ENCODE assay signal across 8 mouse cellular contexts in genomic region chr5:110284536-110284935, GRCm38 (mm10). TPM values are rescaled to one million over a fixed set of nuclear protein-coding genes. Genes with fewer than 3 reads are reported as not detected.
A peak's percentile ranks its signal among the peaks of the same experiment; 100 is the strongest.
DNase-seq lines count a peak whose midpoint lies in the region; ATAC-seq and TF ChIP-seq lines count a peak whose summit lies in the region.

No protein-coding gene starts in this region.

- no peak overlapping the region for H3K27ac ChIP-seq in embryonic facial prominence, embryonic 10.5 days (replicated peaks)
- no peak overlapping the region for H3K27ac ChIP-seq in hindbrain, postnatal 0 days
- peak overlapping the region; percentile 77; the same call in 1 of the 2 replicates for H3K27ac ChIP-seq in liver, embryonic 13.5 days
- no peak overlapping the region for H3K27ac ChIP-seq in neural tube, embryonic 14.5 days (ENCODE audit: low read depth, low read length)

- no peak overlapping the region for H3K9ac ChIP-seq in hindbrain, postnatal 0 days (replicated peaks; ENCODE audit: low read length)
- H3K9ac ChIP-seq in liver, embryonic 13.5 days, result peak overlapping the region; percentile 87
- no peak overlapping the region for H3K9ac ChIP-seq in neural tube, embryonic 14.5 days (replicated peaks; ENCODE audit: low read depth, low read length)

- H3K27me3 ChIP-seq in embryonic facial prominence, embryonic 10.5 days (replicated peaks; ENCODE audit: low read depth, poor library complexity, severe bottlenecking), result peaks cover 27% of the 10 kb centered on the region
- H3K27me3 ChIP-seq in hindbrain, postnatal 0 days (ENCODE audit: insufficient read depth, low read length), result no peaks in the 10 kb centered on the region
- no peaks in the 10 kb centered on the region for H3K27me3 ChIP-seq in liver, embryonic 13.5 days
- H3K27me3 ChIP-seq in neural tube, embryonic 14.5 days (ENCODE audit: control insufficient read depth, insufficient read depth, low read length), result peaks cover 8% of the 10 kb centered on the region; the same call in 1 of the 2 replicates

- peaks cover 12% of the 10 kb centered on the region for H3K36me3 ChIP-seq in embryonic facial prominence, embryonic 10.5 days (replicated peaks)
- no peaks in the 10 kb centered on the region for H3K36me3 ChIP-seq in hindbrain, postnatal 0 days (ENCODE audit: insufficient read depth, low read length)
- H3K36me3 ChIP-seq in liver, embryonic 13.5 days, result peaks cover 12% of the 10 kb centered on the region
- no peaks in the 10 kb centered on the region for H3K36me3 ChIP-seq in neural tube, embryonic 14.5 days (ENCODE audit: control insufficient read depth, insufficient read depth, low read length)

- no peaks in the 10 kb centered on the region for H3K9me3 ChIP-seq in embryonic facial prominence, embryonic 10.5 days
- H3K9me3 ChIP-seq in hindbrain, postnatal 0 days (ENCODE audit: low read length), result no peaks in the 10 kb centered on the region
- no peaks in the 10 kb centered on the region for H3K9me3 ChIP-seq in liver, embryonic 13.5 days (replicated peaks)
- no peaks in the 10 kb centered on the region for H3K9me3 ChIP-seq in neural tube, embryonic 14.5 days (ENCODE audit: control insufficient read depth, low read length)

- H3K4me3 ChIP-seq in embryonic facial prominence, embryonic 10.5 days, result peak overlapping the region; percentile 80
- H3K4me3 ChIP-seq in hindbrain, postnatal 0 days (ENCODE audit: low read length), result no peak overlapping the region
- H3K4me3 ChIP-seq in liver, embryonic 13.5 days (replicated peaks), result peak overlapping the region; percentile 83
- H3K4me3 ChIP-seq in neural tube, embryonic 14.5 days (ENCODE audit: low read depth, low read length), result no peak overlapping the region; the same call in 1 of the 2 replicates

- H3K4me2 ChIP-seq in hindbrain, postnatal 0 days (ENCODE audit: low read depth, low read length), result peak overlapping the region; percentile 97
- H3K4me2 ChIP-seq in liver, embryonic 13.5 days, result peak overlapping the region; percentile 100
- H3K4me2 ChIP-seq in neural tube, embryonic 14.5 days (ENCODE audit: low read depth, low read length), result peak overlapping the region; percentile 4; the same call in 1 of the 2 replicates

- DNase-seq in ovary, postnatal 36 days (ENCODE audit: low spot score), result peak; percentile 28
- no peak for DNase-seq in ovary, postnatal 10 days (ENCODE audit: low spot score)
- peak; percentile 60 for DNase-seq in embryonic facial prominence, embryonic 10.5 days (ENCODE audit: low spot score)
- peak; percentile 65 for DNase-seq in hindbrain, postnatal 0 days (ENCODE audit: low spot score)
- peak; percentile 78 for DNase-seq in liver, embryonic 13.5 days
- DNase-seq in yolk sac, embryonic 10.5 days (ENCODE audit: low spot score), result peak; percentile 60

- 14% methylated on average over 4 of the region's 4 CpGs for WGBS in embryonic facial prominence, embryonic 10.5 days
- 14% methylated on average over 4 of the region's 4 CpGs for WGBS in hindbrain, postnatal 0 days
- 8% methylated on average over 4 of the region's 4 CpGs for WGBS in liver, embryonic 13.5 days (ENCODE audit: insufficient replicate concordance)
- WGBS in neural tube, embryonic 14.5 days, result 8% methylated on average over 4 of the region's 4 CpGs

- peak; percentile 75 for TF ChIP-seq CTCF in hindbrain, postnatal 0 days (IDR thresholded peaks at IDR 0.05; ENCODE audit: low read depth)

- H3K4me1 ChIP-seq in embryonic facial prominence, embryonic 10.5 days, result peaks cover 22% of the 10 kb centered on the region
- peaks cover 4% of the 10 kb centered on the region; the same call in 1 of the 2 replicates for H3K4me1 ChIP-seq in hindbrain, postnatal 0 days (ENCODE audit: insufficient read depth, low read length)
- peaks cover 42% of the 10 kb centered on the region for H3K4me1 ChIP-seq in liver, embryonic 13.5 days (replicated peaks)
- H3K4me1 ChIP-seq in neural tube, embryonic 14.5 days (ENCODE audit: control insufficient read depth, insufficient read depth, low read length), result no peaks in the 10 kb centered on the region

- peak; percentile 37 for ATAC-seq in activated CD4-positive, CD25-positive, alpha-beta regulatory T cell, adult 4 months
- no peak for ATAC-seq in hindbrain, postnatal 0 days
- ATAC-seq in liver, embryonic 13.5 days (ENCODE audit: low read depth), result no peak
- ATAC-seq in neural tube, embryonic 14.5 days (ENCODE audit: low read depth), result no peak

RNA-seq across cellular contexts. Expression of gene Pxmp2, which starts 1.4 kb away (rescaled TPM):
- 1 to 10 TPM; 3.3 to 3.8 TPM for polyA plus RNA-seq in activated CD4-positive, CD25-positive, alpha-beta regulatory T cell, adult 4 months (2017; shearing (Covaris generic))
- polyA plus RNA-seq in embryonic facial prominence, embryonic 10.5 days (2016; fragmentation: Nextera tagmentation; extraction: Ambion mirVana), result 10.6 and 12.4 TPM in 2 replicates
- total RNA-seq in hindbrain, postnatal 0 days (2014; rRNA removed), result 14.3 and 17.0 TPM in 2 replicates
- polyA plus RNA-seq in hindbrain, postnatal 0 days (2015; fragmentation: Nextera tagmentation; extraction: Ambion mirVana), result 19.5 and 20.8 TPM in 2 replicates
- 34.1 and 34.3 TPM in 2 replicates for polyA plus RNA-seq in liver, embryonic 13.5 days (2015; fragmentation: Nextera tagmentation; extraction: Ambion mirVana)
- polyA plus RNA-seq in neural tube, embryonic 14.5 days (2014; fragmentation: Nextera tagmentation; extraction: Ambion mirVana), result 10.0 and 11.9 TPM in 2 replicates

RNA-seq across cellular contexts. Expression of gene Pole, which starts 1.6 kb away (rescaled TPM):
- 10 to 100 TPM in 1 of 2 experiments, 1 to 10 TPM in 1; 7.5 to 12.4 TPM for polyA plus RNA-seq in activated CD4-positive, CD25-positive, alpha-beta regulatory T cell, adult 4 months (2017; shearing (Covaris generic))
- 47.5 and 54.1 TPM in 2 replicates for polyA plus RNA-seq in embryonic facial prominence, embryonic 10.5 days (2016; fragmentation: Nextera tagmentation; extraction: Ambion mirVana)
- total RNA-seq in hindbrain, postnatal 0 days (2014; rRNA removed), result 15.8 and 17.1 TPM in 2 replicates
- polyA plus RNA-seq in hindbrain, postnatal 0 days (2015; fragmentation: Nextera tagmentation; extraction: Ambion mirVana), result 4.8 and 6.5 TPM in 2 replicates
- 20.6 and 21.8 TPM in 2 replicates for polyA plus RNA-seq in liver, embryonic 13.5 days (2015; fragmentation: Nextera tagmentation; extraction: Ambion mirVana)
- 5.9 and 8.2 TPM in 2 replicates for polyA plus RNA-seq in neural tube, embryonic 14.5 days (2014; fragmentation: Nextera tagmentation; extraction: Ambion mirVana)

RNA-seq across cellular contexts. Expression of gene Pgam5, which starts 14.8 kb away (rescaled TPM):
- polyA plus RNA-seq in activated CD4-positive, CD25-positive, alpha-beta regulatory T cell, adult 4 months (2017; shearing (Covaris generic)), result 10 to 100 TPM; 28.0 to 30.1 TPM
- polyA plus RNA-seq in embryonic facial prominence, embryonic 10.5 days (2016; fragmentation: Nextera tagmentation; extraction: Ambion mirVana), result 95.3 and 96.3 TPM in 2 replicates
- total RNA-seq in hindbrain, postnatal 0 days (2014; rRNA removed), result 117 and 129 TPM in 2 replicates
- polyA plus RNA-seq in hindbrain, postnatal 0 days (2015; fragmentation: Nextera tagmentation; extraction: Ambion mirVana), result 95.4 and 106 TPM in 2 replicates
- 37.4 and 39.7 TPM in 2 replicates for polyA plus RNA-seq in liver, embryonic 13.5 days (2015; fragmentation: Nextera tagmentation; extraction: Ambion mirVana)
- 111 and 113 TPM in 2 replicates for polyA plus RNA-seq in neural tube, embryonic 14.5 days (2014; fragmentation: Nextera tagmentation; extraction: Ambion mirVana)

RNA-seq across cellular contexts. Expression of gene Ankle2, which starts 53.7 kb away (rescaled TPM):
- 10 to 100 TPM; 13.8 to 18.3 TPM for polyA plus RNA-seq in activated CD4-positive, CD25-positive, alpha-beta regulatory T cell, adult 4 months (2017; shearing (Covaris generic))
- polyA plus RNA-seq in embryonic facial prominence, embryonic 10.5 days (2016; fragmentation: Nextera tagmentation; extraction: Ambion mirVana), result 32.7 and 34.7 TPM in 2 replicates
- 21.2 and 25.0 TPM in 2 replicates for total RNA-seq in hindbrain, postnatal 0 days (2014; rRNA removed)
- polyA plus RNA-seq in hindbrain, postnatal 0 days (2015; fragmentation: Nextera tagmentation; extraction: Ambion mirVana), result 19.6 and 20.5 TPM in 2 replicates
- polyA plus RNA-seq in liver, embryonic 13.5 days (2015; fragmentation: Nextera tagmentation; extraction: Ambion mirVana), result 13.5 and 15.9 TPM in 2 replicates
- polyA plus RNA-seq in neural tube, embryonic 14.5 days (2014; fragmentation: Nextera tagmentation; extraction: Ambion mirVana), result 30.4 and 33.8 TPM in 2 replicates

RNA-seq across cellular contexts. Expression of gene P2rx2, which starts 58.5 kb away (rescaled TPM):
- polyA plus RNA-seq in activated CD4-positive, CD25-positive, alpha-beta regulatory T cell, adult 4 months (2017; shearing (Covaris generic)), result not detected
- 0.87 and 0.95 TPM in 2 replicates for polyA plus RNA-seq in embryonic facial prominence, embryonic 10.5 days (2016; fragmentation: Nextera tagmentation; extraction: Ambion mirVana)
- total RNA-seq in hindbrain, postnatal 0 days (2014; rRNA removed), result 11.9 and 12.8 TPM in 2 replicates
- 11.5 and 11.8 TPM in 2 replicates for polyA plus RNA-seq in hindbrain, postnatal 0 days (2015; fragmentation: Nextera tagmentation; extraction: Ambion mirVana)
- polyA plus RNA-seq in liver, embryonic 13.5 days (2015; fragmentation: Nextera tagmentation; extraction: Ambion mirVana), result not detected in 2 replicates
- 9.0 and 10.0 TPM in 2 replicates for polyA plus RNA-seq in neural tube, embryonic 14.5 days (2014; fragmentation: Nextera tagmentation; extraction: Ambion mirVana)

Comparison
In these comparisons a context has a peak if more than half of its experiments do, and no peak if none do; other contexts are left out.
1. H3K4me3 ChIP-seq: peak in embryonic facial prominence, embryonic 10.5 days (single experiment) and liver, embryonic 13.5 days (single experiment); none in hindbrain, postnatal 0 days (single experiment) and neural tube, embryonic 14.5 days (single experiment).
2. H3K4me2 ChIP-seq: peak in every context shown above with its lines; median percentile 100 in liver, embryonic 13.5 days; 97 in hindbrain, postnatal 0 days; 4 in neural tube, embryonic 14.5 days.